Mouse (Mus musculus) thymus, adult 2 months (tissue): ENCODE results near the gene Ankrd11.

Experiments
- CTCF ChIP-seq: fragments of 200-500 bp; IDR thresholded peaks from 2 replicates; pipeline ENCODE4 v1.5.1; 2012; ENCODE audit warnings: mild to moderate bottlenecking, control low read depth, low read length, moderate library complexity, borderline replicate concordance; ENCODE audit not compliant: control insufficient read depth, poor library complexity, insufficient read depth; ENCODE audit errors: extremely low read depth
- POLR2A ChIP-seq: fragments of 200-500 bp; IDR thresholded peaks from 2 replicates; pipeline ENCODE4 v1.6.1; 2012; ENCODE audit warnings: mild to moderate bottlenecking, low read length, control low read depth, moderate library complexity; ENCODE audit not compliant: control insufficient read depth, poor library complexity, insufficient read depth; ENCODE audit errors: extremely low read depth

GRCm38 (mm10) chr8:122883671-122884070 is 158.4 kb downstream of the Ankrd11 start:
- TF ChIP-seq POLR2A (no peak), CTCF (no peak)
